Mouse (Mus musculus) limb, embryonic 13.5 days (tissue): ENCODE measurements around the gene Stx3. TPM values are rescaled to one million over a fixed set of nuclear protein-coding genes. Genes with fewer than 3 reads are reported as not detected.

ENCODE experiments used
- ATAC-seq: fragments of 200-750 bp; cut with Nextera tagmentation; 2 replicates; pipeline ENCODE4 v1.8.0; 2017; ENCODE audit warnings: low read depth, moderate number of reproducible peaks, moderate TSS enrichment; ENCODE audit not compliant: low FRiP score
- H3K27ac ChIP-seq: fragments of 300-500 bp; sonication (generic); 2 replicates; pipeline ENCODE4 v1.5.1; 2015; ENCODE audit warnings: inconsistent platforms, mild to moderate bottlenecking, moderate library complexity
- H3K27me3 ChIP-seq: fragments of 300-500 bp; sonication (generic); 2 replicates; pipeline ENCODE4 v1.6.1; 2015; ENCODE audit warnings: mild to moderate bottlenecking, inconsistent platforms
- H3K36me3 ChIP-seq: fragments of 300-500 bp; sonication (generic); 2 replicates; pipeline ENCODE4 v1.6.1; 2015; ENCODE audit warnings: inconsistent platforms, mild to moderate bottlenecking, moderate library complexity
- H3K4me1 ChIP-seq: fragments of 300-500 bp; sonication (generic); 2 replicates; pipeline ENCODE4 v1.6.1; 2015; ENCODE audit warnings: inconsistent platforms
- H3K4me2 ChIP-seq: fragments of 300-500 bp; sonication (generic); replicated peaks from 2 replicates; pipeline ENCODE4 v1.6.1; 2015; ENCODE audit warnings: inconsistent platforms, mild to moderate bottlenecking, moderate library complexity
- H3K4me3 ChIP-seq: fragments of 300-500 bp; sonication (generic); 2 replicates; pipeline ENCODE4 v1.5.1; 2015; ENCODE audit warnings: moderate library complexity, mild to moderate bottlenecking, inconsistent platforms
- H3K9ac ChIP-seq: fragments of 300-500 bp; sonication (generic); 2 replicates; pipeline ENCODE4 v1.6.1; 2015; ENCODE audit warnings: mild to moderate bottlenecking, inconsistent platforms
- H3K9me3 ChIP-seq: fragments of 300-500 bp; sonication (generic); 2 replicates; pipeline ENCODE4 v1.6.1; 2016; ENCODE audit warnings: inconsistent platforms
- WGBS: fragments of 180-500 bp; shearing (Covaris S2); methylation state at CpG from one replicate; pipeline ENCODE4 v1.1.7; 2015; 5-methylcytosine and 5-hydroxymethylcytosine counted together
- polyA plus RNA-seq: library from polyadenylated mRNA; unstranded; fragments of >200 nt; fragmentation: Nextera tagmentation; extraction: Ambion mirVana; gene quantifications from 2 replicates; pipeline ENCODE4 v1.2.1, GENCODE M21; 2015

Stx3 gene
- polyA plus RNA-seq, 1 experiment from 2014 or later = 5.4 TPM

- Histone ChIP-seq H3K9me3 (no peaks in the 10 kb centered on the region), H3K4me1 (peaks cover 8% of the 10 kb centered on the region), H3K27me3 (no peaks in the 10 kb centered on the region), H3K9ac (no peak overlapping the region), H3K27ac (no peak overlapping the region), H3K4me3 (no peak overlapping the region), H3K4me2 (no peak overlapping the region), H3K36me3 (no peaks in the 10 kb centered on the region)
- no peak for ATAC-seq
- 55% methylated on average over 4 of the region's 4 CpGs for WGBS
These were observed 52.8 kb downstream of the Stx3 start for GRCm38 (mm10) chr19:11766413-11766812.

GRCm38 (mm10) chr19:11765059-11765458, 54.1 kb downstream of the Stx3 start:
- Histone ChIP-seq H3K4me1 (no peaks in the 10 kb centered on the region), H3K4me2 (no peak overlapping the region), H3K4me3 (no peak overlapping the region), H3K9me3 (no peaks in the 10 kb centered on the region), H3K27me3 (no peaks in the 10 kb centered on the region), H3K27ac (no peak overlapping the region), H3K36me3 (no peaks in the 10 kb centered on the region), H3K9ac (no peak overlapping the region)
- no peak for ATAC-seq
- WGBS = 86% methylated on average over 3 of the region's 3 CpGs

- no peaks in the 10 kb centered on the region for H3K36me3 ChIP-seq
- no peaks in the 10 kb centered on the region for H3K4me1 ChIP-seq
- no peak within 1 kb of the TSS for H3K4me3 ChIP-seq
- ATAC-seq = no peak
- no peak within 1 kb of the TSS for H3K9ac ChIP-seq
- no peaks in the 10 kb centered on the region for H3K9me3 ChIP-seq
- no peak within 1 kb of the TSS for H3K27ac ChIP-seq
- WGBS = 81% methylated on average over 2 of the region's 2 CpGs
- H3K4me2 ChIP-seq = no peak within 1 kb of the TSS
- H3K27me3 ChIP-seq = no peaks in the 10 kb centered on the region
These were observed 71.9 kb downstream of the Stx3 start, which contains the start of gene Gif for GRCm38 (mm10) chr19:11747298-11747697. Gene Gif, plus strand, starts transcription at chr19:11747554.

GRCm38 (mm10) chr19:11745680-11746079, 73.5 kb downstream of the Stx3 start:
- no peaks in the 10 kb centered on the region for H3K4me1 ChIP-seq
- H3K9me3 ChIP-seq = no peaks in the 10 kb centered on the region
- H3K27ac ChIP-seq = no peak overlapping the region
- no peak overlapping the region for H3K9ac ChIP-seq
- H3K27me3 ChIP-seq = no peaks in the 10 kb centered on the region
- no peak for ATAC-seq
- no peak overlapping the region for H3K4me2 ChIP-seq
- H3K36me3 ChIP-seq = no peaks in the 10 kb centered on the region
- H3K4me3 ChIP-seq = no peak overlapping the region

- WGBS = 54% methylated on average over 1 of the region's 1 CpGs
These were observed 82.7 kb downstream of the Stx3 start for GRCm38 (mm10) chr19:11736455-11736854.

GRCm38 (mm10) chr19:11730278-11730677, 88.9 kb downstream of the Stx3 start:
- no peak for ATAC-seq
- H3K4me1 ChIP-seq = no peaks in the 10 kb centered on the region
- no peaks in the 10 kb centered on the region for H3K36me3 ChIP-seq
- no peak overlapping the region for H3K4me3 ChIP-seq
- no peak overlapping the region for H3K9ac ChIP-seq
- no peaks in the 10 kb centered on the region for H3K9me3 ChIP-seq
- H3K27ac ChIP-seq = no peak overlapping the region
- no peaks in the 10 kb centered on the region for H3K27me3 ChIP-seq
- WGBS = 84% methylated on average over 1 of the region's 1 CpGs
- no peak overlapping the region for H3K4me2 ChIP-seq

More at GRCm38 (mm10) chr19:11736455-11736854, 82.7 kb downstream of the Stx3 start:
- H3K9me3 ChIP-seq = no peaks in the 10 kb centered on the region
- no peak overlapping the region for H3K4me3 ChIP-seq
- H3K36me3 ChIP-seq = no peaks in the 10 kb centered on the region
- H3K27me3 ChIP-seq = no peaks in the 10 kb centered on the region
- no peak for ATAC-seq
- no peak overlapping the region for H3K4me2 ChIP-seq
- no peak overlapping the region for H3K27ac ChIP-seq
- no peak overlapping the region for H3K9ac ChIP-seq
- H3K4me1 ChIP-seq = no peaks in the 10 kb centered on the region

GRCm38 (mm10) chr19:11727304-11727703, 91.9 kb downstream of the Stx3 start:
- H3K9ac ChIP-seq = no peak overlapping the region
- ATAC-seq = no peak
- H3K4me1 ChIP-seq = no peaks in the 10 kb centered on the region
- no peak overlapping the region for H3K4me3 ChIP-seq
- H3K9me3 ChIP-seq = no peaks in the 10 kb centered on the region
- no peak overlapping the region for H3K4me2 ChIP-seq
- 93% methylated on average over 5 of the region's 5 CpGs for WGBS
- H3K36me3 ChIP-seq = no peaks in the 10 kb centered on the region
- no peak overlapping the region for H3K27ac ChIP-seq
- no peaks in the 10 kb centered on the region for H3K27me3 ChIP-seq

- no peaks in the 10 kb centered on the region for H3K27me3 ChIP-seq
- no peak overlapping the region for H3K4me3 ChIP-seq
- no peak overlapping the region for H3K27ac ChIP-seq
- no peak overlapping the region for H3K4me2 ChIP-seq
- H3K4me1 ChIP-seq = no peaks in the 10 kb centered on the region
- 76% methylated on average over 2 of the region's 2 CpGs for WGBS
- no peaks in the 10 kb centered on the region for H3K36me3 ChIP-seq
- no peak overlapping the region for H3K9ac ChIP-seq
- no peaks in the 10 kb centered on the region for H3K9me3 ChIP-seq
- ATAC-seq = no peak
These were observed 93.3 kb downstream of the Stx3 start for GRCm38 (mm10) chr19:11725915-11726314.

Other genes starting within 250 kb of the Stx3 start
- 3.5 and 3.9 TPM in 2 replicates for gene Ms4a6d, start 214.6 kb downstream of the Stx3 start, polyA plus RNA-seq
- gene Ms4a2, start 195.7 kb downstream of the Stx3 start, polyA plus RNA-seq = 0.59 and 1.0 TPM in 2 replicates
- gene Ms4a3, start 178.6 kb downstream of the Stx3 start, polyA plus RNA-seq = not detected in 2 replicates
- gene Oosp2, start 158.8 kb downstream of the Stx3 start, polyA plus RNA-seq = not detected in 2 replicates
- gene Oosp1, start 128.3 kb downstream of the Stx3 start, polyA plus RNA-seq = not detected in 2 replicates
- not detected in 2 replicates for gene Oosp3, start 122.3 kb downstream of the Stx3 start, polyA plus RNA-seq
- not detected in 2 replicates for gene Gif, start 71.8 kb downstream of the Stx3 start, polyA plus RNA-seq
- 42.8 and 46.0 TPM in 2 replicates for gene Mrpl16, start 49.0 kb downstream of the Stx3 start, polyA plus RNA-seq
- gene Olfr1417, start 19.8 kb upstream of the Stx3 start, polyA plus RNA-seq = not detected in 2 replicates
- not detected in 2 replicates for gene Olfr1418, start 41.7 kb upstream of the Stx3 start, polyA plus RNA-seq
- not detected in 2 replicates for gene Olfr1419, start 55.7 kb upstream of the Stx3 start, polyA plus RNA-seq
- not detected in 2 replicates for gene Olfr1420, start 67.2 kb upstream of the Stx3 start, polyA plus RNA-seq
- gene Patl1, start 93.0 kb upstream of the Stx3 start, polyA plus RNA-seq = 16.7 and 19.5 TPM in 2 replicates
- gene Osbp, start 146.5 kb upstream of the Stx3 start, polyA plus RNA-seq = 5.1 and 5.3 TPM in 2 replicates
- gene Olfr1423, start 221.9 kb upstream of the Stx3 start, polyA plus RNA-seq = not detected in 2 replicates
- gene Olfr1424, start 243.3 kb upstream of the Stx3 start, polyA plus RNA-seq = not detected in 2 replicates